Mouse (Mus musculus) thymus, adult 2 months (tissue): ENCODE results near the gene Mcat. TPM values are rescaled to one million over a fixed set of nuclear protein-coding genes. Genes with fewer than 3 reads are reported as not detected.

ENCODE experiments used
- DNase-seq: peaks from one replicate; pipeline ENCODE4 v3.0.0; 2021
- H3K27ac ChIP-seq: fragments of 200-500 bp; 2 replicates; pipeline ENCODE4 v1.5.1; 2012; ENCODE audit warnings: low read length, control low read depth; ENCODE audit not compliant: control insufficient read depth, insufficient read depth
- H3K27me3 ChIP-seq: fragments of 200-500 bp; 2 replicates; pipeline ENCODE4 v1.6.1; 2012; ENCODE audit warnings: mild to moderate bottlenecking, low read length, moderate library complexity, mixed read lengths; ENCODE audit not compliant: control insufficient read depth, insufficient read depth
- H3K36me3 ChIP-seq: fragments of 200-500 bp; 2 replicates; pipeline ENCODE4 v1.6.1; 2012; ENCODE audit warnings: mild to moderate bottlenecking, low read length, moderate library complexity; ENCODE audit not compliant: control insufficient read depth, insufficient read depth
- H3K4me1 ChIP-seq: fragments of 200-500 bp; replicated peaks from 2 replicates; pipeline ENCODE4 v1.6.1; 2012; ENCODE audit warnings: low read length; ENCODE audit not compliant: control insufficient read depth, insufficient read depth
- H3K4me3 ChIP-seq: fragments of 200-500 bp; 2 replicates; pipeline ENCODE4 v1.5.1; 2012; ENCODE audit warnings: mild to moderate bottlenecking, low read length, control low read depth, moderate library complexity; ENCODE audit not compliant: control insufficient read depth, insufficient read depth
- CTCF ChIP-seq: fragments of 200-500 bp; IDR thresholded peaks from 2 replicates; pipeline ENCODE4 v1.5.1; 2012; ENCODE audit warnings: mild to moderate bottlenecking, control low read depth, low read length, moderate library complexity, borderline replicate concordance; ENCODE audit not compliant: control insufficient read depth, poor library complexity, insufficient read depth; ENCODE audit errors: extremely low read depth
- POLR2A ChIP-seq: fragments of 200-500 bp; IDR thresholded peaks from 2 replicates; pipeline ENCODE4 v1.6.1; 2012; ENCODE audit warnings: mild to moderate bottlenecking, low read length, control low read depth, moderate library complexity; ENCODE audit not compliant: control insufficient read depth, poor library complexity, insufficient read depth; ENCODE audit errors: extremely low read depth
- WGBS: fragments of 180-500 bp; shearing (Covaris S2); methylation state at CpG from one replicate; pipeline ENCODE4 v1.1.7; 2018; 5-methylcytosine and 5-hydroxymethylcytosine counted together
- polyA plus RNA-seq: library from polyadenylated mRNA; depleted of rRNA; stranded (reverse); fragments of >200 nt; gene quantifications from 2 replicates; pipeline ENCODE4 v1.2.3, GENCODE M21; 2012

Mcat gene
- polyA plus RNA-seq, 1 experiment: 31.9 TPM

DNA sequence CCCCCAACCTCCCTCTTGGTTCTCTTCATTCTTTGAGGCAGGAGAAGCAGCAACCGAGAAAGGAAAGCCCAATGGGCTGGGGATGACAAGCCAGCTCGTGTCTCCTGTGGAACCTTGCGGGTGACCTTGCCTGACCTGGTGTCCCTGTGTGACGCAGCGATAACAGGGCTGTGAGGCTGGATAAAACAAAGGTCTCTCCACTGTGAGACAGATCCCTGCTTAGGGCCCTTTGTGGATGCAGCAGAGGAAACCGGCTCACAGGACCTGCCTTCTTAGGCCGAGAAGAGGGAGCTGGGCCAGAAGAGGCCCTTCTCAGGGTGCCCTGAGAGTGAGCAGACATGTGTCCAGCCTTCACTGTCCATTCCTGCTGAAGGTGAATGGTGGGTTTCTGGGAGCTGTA lies 40.4 kb downstream of the Mcat start:
- DNase-seq: no peak
- H3K27me3 ChIP-seq: peaks cover 2% of the 10 kb centered on the region; the same call in 1 of the 2 replicates

GRCm38 (mm10) chr15:83520861-83521382 lies 42.7 kb downstream of the Mcat start:
- 86% methylated on average over 6 of the region's 6 CpGs for WGBS
- Histone ChIP-seq H3K36me3 (no peaks in the 10 kb centered on the region), H3K27ac (no peak overlapping the region), H3K27me3 (no peaks in the 10 kb centered on the region; the same call in 1 of the 2 replicates), H3K4me1 (no peaks in the 10 kb centered on the region), H3K4me3 (no peak overlapping the region)
- TF ChIP-seq POLR2A (no peak), CTCF (no peak)
- DNase-seq: no peak

More for the DNA sequence above, 40.4 kb downstream of the Mcat start:
- WGBS: 81% methylated on average over 7 of the region's 7 CpGs
- no peaks in the 10 kb centered on the region for H3K36me3 ChIP-seq
- H3K4me1 ChIP-seq: peaks cover 6% of the 10 kb centered on the region; the same call in 1 of the 2 replicates
- no peak overlapping the region for H3K4me3 ChIP-seq
- TF ChIP-seq POLR2A: no peak
- TF ChIP-seq CTCF: 0 out of 2 replicates have a peak, but pooled peaks have one; percentile 6
- H3K27ac ChIP-seq: no peak overlapping the region

GRCm38 (mm10) chr15:83518215-83519048 lies 45.2 kb downstream of the Mcat start:
- H3K27me3 ChIP-seq: no peaks in the 10 kb centered on the region
- DNase-seq: peak; percentile 61
- H3K4me1 ChIP-seq: no peaks in the 10 kb centered on the region
- no peaks in the 10 kb centered on the region for H3K36me3 ChIP-seq
- H3K27ac ChIP-seq: no peak overlapping the region
- peak; percentile 75; the same call in 1 of the 2 replicates for TF ChIP-seq CTCF
- TF ChIP-seq POLR2A: no peak
- H3K4me3 ChIP-seq: no peak overlapping the region
- 49% methylated on average over 20 of the region's 20 CpGs for WGBS

DNA sequence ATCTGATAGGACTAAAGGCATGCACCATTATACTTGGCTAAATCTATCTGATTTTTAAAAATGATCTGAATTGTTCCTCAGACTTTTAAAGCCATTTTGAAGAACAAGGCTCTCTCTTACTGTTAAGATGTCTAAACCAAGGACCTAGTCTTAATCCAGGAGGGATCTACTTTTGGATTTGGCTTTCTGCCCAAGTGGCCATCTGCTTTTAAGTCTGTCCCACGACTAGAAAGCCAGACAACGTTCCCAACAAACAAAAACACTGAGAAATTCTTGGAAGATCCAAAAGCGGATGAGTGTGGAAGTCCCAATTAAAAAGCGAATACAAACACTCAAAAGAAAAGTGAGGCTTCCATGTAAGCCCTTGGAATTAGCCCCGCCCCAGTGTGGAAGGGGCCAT lies 48.6 kb downstream of the Mcat start:
- 81% methylated on average over 5 of the region's 5 CpGs for WGBS
- TF ChIP-seq CTCF: no peak
- no peak for TF ChIP-seq POLR2A
- H3K27ac ChIP-seq: no peak overlapping the region
- no peak overlapping the region for H3K4me3 ChIP-seq
- DNase-seq: no peak
- no peaks in the 10 kb centered on the region for H3K27me3 ChIP-seq
- no peaks in the 10 kb centered on the region for H3K36me3 ChIP-seq
- peaks cover 3% of the 10 kb centered on the region for H3K4me1 ChIP-seq

DNA sequence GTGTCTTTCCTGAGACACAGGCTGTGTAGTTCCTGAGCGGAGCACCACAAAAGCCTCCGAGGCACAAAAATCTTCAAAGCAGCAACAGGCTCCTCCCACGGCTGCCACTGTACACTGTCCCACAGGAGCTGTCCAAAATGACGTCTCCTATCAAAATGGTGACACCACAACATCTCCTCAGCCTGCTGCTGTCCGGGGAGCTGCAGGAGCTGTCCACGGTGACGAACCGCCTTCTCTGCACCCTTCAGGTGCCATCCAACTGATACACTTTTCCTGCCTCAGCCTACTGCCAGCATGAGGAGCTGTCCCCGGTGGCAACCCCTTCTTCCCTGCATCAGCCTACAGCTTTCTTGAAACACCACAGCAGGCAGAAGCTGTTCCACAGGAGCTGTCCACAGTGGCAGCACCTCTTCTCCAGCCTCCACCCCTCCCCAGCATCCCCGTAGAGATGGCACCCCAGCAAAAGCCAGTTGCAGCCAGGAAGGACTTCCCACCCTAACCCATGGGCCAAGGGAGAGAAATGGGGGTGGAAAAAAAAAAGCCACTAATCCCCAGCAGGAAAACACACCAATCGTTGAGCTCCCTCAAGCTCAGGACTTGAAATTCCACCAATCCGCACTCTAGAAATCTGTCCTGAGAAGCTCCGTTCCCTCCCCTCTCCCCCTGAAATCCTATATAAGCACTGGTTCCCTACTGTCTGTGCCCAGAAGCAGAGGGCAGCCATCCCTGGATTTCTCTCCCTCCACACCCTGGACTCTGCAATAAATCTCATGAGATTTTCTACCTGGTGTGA lies 50.9 kb downstream of the Mcat start:
- H3K4me3 ChIP-seq: no peak overlapping the region
- H3K4me1 ChIP-seq: peaks cover 3% of the 10 kb centered on the region
- no peak for DNase-seq
- H3K36me3 ChIP-seq: no peaks in the 10 kb centered on the region
- TF ChIP-seq CTCF (no peak), POLR2A (no peak)
- WGBS: 72% methylated on average over 13 of the region's 13 CpGs
- no peaks in the 10 kb centered on the region for H3K27me3 ChIP-seq
- no peak overlapping the region for H3K27ac ChIP-seq

- 9% methylated on average over 41 of the region's 41 CpGs for WGBS
- DNase-seq: peak; percentile 98
- H3K27ac ChIP-seq: no peak within 1 kb of the TSS
- peak; percentile 50; the same call in 1 of the 2 replicates for TF ChIP-seq CTCF
- 0 out of 2 replicates have a peak, but pooled peaks have one; percentile 50 for TF ChIP-seq POLR2A
- H3K4me3 ChIP-seq: peak within 1 kb of the TSS; percentile 54
- peaks cover 3% of the 10 kb centered on the region for H3K4me1 ChIP-seq
- no peaks in the 10 kb centered on the region for H3K36me3 ChIP-seq
- no peaks in the 10 kb centered on the region for H3K27me3 ChIP-seq
Observed at GRCm38 (mm10) chr15:83510805-83511405, 52.7 kb downstream of the Mcat start, which contains the start of gene Ttll1. Gene Ttll1 (minus strand): TSS chr15:83510893.
